Mouse (Mus musculus) layer of hippocampus, postnatal 10 days (tissue): ENCODE results near the gene Rab29. TPM values are rescaled to one million over a fixed set of nuclear protein-coding genes. Genes with fewer than 3 reads are reported as not detected.

Experiments
- total RNA-seq, 2 experiments: library from RNA; stranded (reverse); gene quantifications; 2 replicates each; pipeline ENCODE4 v1.2.3; 2021

Gene Rab29
- total RNA-seq, 2 experiments from 2014 or later, result 6.8 to 8.2 TPM

Other genes with a start within 250 kb of the Rab29 start
- under 1 TPM in 1 of 2 experiments, not detected in 1; 0.39 TPM for gene Ctse, start 228.9 kb upstream of the Rab29 start, total RNA-seq
- gene Rab7b, start 178.5 kb upstream of the Rab29 start, total RNA-seq, result 1 to 10 TPM; 1.7 to 2.8 TPM
- under 1 TPM; 0.34 to 0.47 TPM for gene Slc26a9, start 123.2 kb upstream of the Rab29 start, total RNA-seq
- gene Pm20d1, start 69.8 kb upstream of the Rab29 start, total RNA-seq, result 1 to 10 TPM in 1 of 2 experiments, under 1 TPM in 1; 0.75 to 1.8 TPM
- 10 to 100 TPM; 53.0 to 59.9 TPM for gene Slc41a1, start 39.7 kb upstream of the Rab29 start, total RNA-seq
- 100 to 1,000 TPM; 175 to 190 TPM for gene Nucks1, start 43.3 kb downstream of the Rab29 start, total RNA-seq
- gene Slc45a3, start 95.7 kb downstream of the Rab29 start, total RNA-seq, result under 1 TPM; 0.13 to 0.48 TPM
- gene Elk4, start 140.4 kb downstream of the Rab29 start, total RNA-seq, result 10 to 100 TPM; 60.1 to 61.6 TPM
- gene Mfsd4a, start 200.8 kb downstream of the Rab29 start, total RNA-seq, result 10 to 100 TPM; 32.1 to 33.6 TPM